Mouse (Mus musculus) common myeloid progenitor, adult 5-6 weeks (primary cell): Measurements from ENCODE around the gene Mfn2. TPM values are rescaled to one million over a fixed set of nuclear protein-coding genes. Genes with fewer than 3 reads are reported as not detected.
A peak's percentile ranks its signal among the peaks of the same experiment; 100 is the strongest.

ENCODE experiments used
- ATAC-seq: replicated peaks from 2 replicates; pipeline ENCODE4 v1.8.0; 2016; ENCODE audit warnings: low read depth, mild to moderate bottlenecking, moderate TSS enrichment, inconsistent platforms; ENCODE audit not compliant: poor library complexity, severe bottlenecking
- total RNA-seq: library from RNA; stranded (forward); fragments of 200-1000, 187-1606 nt; gene quantifications from 2 replicates; pipeline ENCODE4 v1.2.3, GENCODE M21; 2017

Gene Mfn2
- total RNA-seq, result 17.7 and 24.4 TPM in 2 replicates

- ATAC-seq, result peak; percentile 94
Observed at GRCm38 (mm10) chr4:147904313-147905089, at the start of gene Mfn2. Gene Mfn2, minus strand, starts transcription at chr4:147904704.

GRCm38 (mm10) chr4:147953590-147953989 is 49.1 kb upstream of the Mfn2 start:
- peak; percentile 85 for ATAC-seq

- no peak for ATAC-seq
Observed at GRCm38 (mm10) chr4:147947511-147947910, 43.0 kb upstream of the Mfn2 start.

GRCm38 (mm10) chr4:147943005-147943404 is 38.5 kb upstream of the Mfn2 start:
- ATAC-seq, result no peak

- ATAC-seq, result peak; percentile 16
Observed at GRCm38 (mm10) chr4:147941045-147942020, 36.8 kb upstream of the Mfn2 start.

- ATAC-seq, result peak; percentile 76
Observed at GRCm38 (mm10) chr4:147940576-147941044, 36.1 kb upstream of the Mfn2 start, which contains the start of gene 2510039O18Rik. Gene 2510039O18Rik, plus strand, starts transcription at chr4:147940895.

- no peak for ATAC-seq
Observed at GRCm38 (mm10) chr4:147940111-147940510, 35.6 kb upstream of the Mfn2 start.

- ATAC-seq, result no peak
Observed at GRCm38 (mm10) chr4:147938148-147939096, 33.9 kb upstream of the Mfn2 start.

- no peak for ATAC-seq
Observed at GRCm38 (mm10) chr4:147937486-147937885, 33.0 kb upstream of the Mfn2 start.

- ATAC-seq, result no peak
Observed at GRCm38 (mm10) chr4:147937021-147937420, 32.5 kb upstream of the Mfn2 start.

GRCm38 (mm10) chr4:147936331-147936954 is 31.9 kb upstream of the Mfn2 start, which contains the start of gene Plod1:
Gene Plod1, minus strand, starts transcription at chr4:147936767.
- peak; percentile 67 for ATAC-seq

GRCm38 (mm10) chr4:147935904-147936303 is 31.4 kb upstream of the Mfn2 start:
- no peak for ATAC-seq

- no peak for ATAC-seq
Observed at GRCm38 (mm10) chr4:147934611-147935010, 30.1 kb upstream of the Mfn2 start.

- no peak for ATAC-seq
Observed at GRCm38 (mm10) chr4:147934134-147934533, 29.6 kb upstream of the Mfn2 start.

GRCm38 (mm10) chr4:147930946-147931345 is 26.4 kb upstream of the Mfn2 start:
- ATAC-seq, result no peak

GRCm38 (mm10) chr4:147928540-147928939 is 24.0 kb upstream of the Mfn2 start:
- ATAC-seq, result no peak

GRCm38 (mm10) chr4:147928136-147928535 is 23.6 kb upstream of the Mfn2 start:
- ATAC-seq, result no peak

GRCm38 (mm10) chr4:147927705-147928104 is 23.2 kb upstream of the Mfn2 start:
- ATAC-seq, result peak; percentile 42

- peak; percentile 33; the same call in 1 of the 2 replicates for ATAC-seq
Observed at GRCm38 (mm10) chr4:147922341-147922740, 17.8 kb upstream of the Mfn2 start.
